Mouse (Mus musculus): Measurements from ENCODE around the gene Btg2. TPM values are rescaled to one million over a fixed set of nuclear protein-coding genes. Genes with fewer than 3 reads are reported as not detected.

Btg2 gene
- polyA plus RNA-seq, 1 experiment from 2014 or later: 27.2 TPM

- peaks cover 14% of the 10 kb centered on the region; the same call in 1 of the 2 replicates for H3K4me1 ChIP-seq (ENCODE audit: control insufficient read depth, insufficient read depth, low read length)
- no peak for ATAC-seq
- 88% methylated on average over 8 of the region's 8 CpGs for WGBS
- H3K27ac ChIP-seq (ENCODE audit: low read length): no peak overlapping the region
- no peaks in the 10 kb centered on the region for H3K36me3 ChIP-seq (ENCODE audit: control insufficient read depth, insufficient read depth, low read length)
- H3K4me2 ChIP-seq (ENCODE audit: low read length): no peak overlapping the region
- no peak overlapping the region for H3K4me3 ChIP-seq (ENCODE audit: low read depth, low read length)
- H3K9ac ChIP-seq (ENCODE audit: low read depth, low read length): no peak overlapping the region
- H3K9me3 ChIP-seq (replicated peaks; ENCODE audit: control insufficient read depth, low read length, poor library complexity, severe bottlenecking): no peaks in the 10 kb centered on the region
- H3K27me3 ChIP-seq (ENCODE audit: control insufficient read depth, insufficient read depth, low read depth, low read length): no peaks in the 10 kb centered on the region; the same call in 1 of the 2 replicates
Observed at GRCm38 (mm10) chr1:134083676-134084075, 4.8 kb upstream of the Btg2 start.

- WGBS: 50% methylated on average over 11 of the region's 11 CpGs
- Histone ChIP-seq H3K27me3 (ENCODE audit: control insufficient read depth, insufficient read depth, low read depth, low read length) (no peaks in the 10 kb centered on the region; the same call in 1 of the 2 replicates), H3K27ac (ENCODE audit: low read length) (no peak overlapping the region), H3K9ac (ENCODE audit: low read depth, low read length) (no peak overlapping the region), H3K36me3 (ENCODE audit: control insufficient read depth, insufficient read depth, low read length) (no peaks in the 10 kb centered on the region), H3K9me3 (replicated peaks; ENCODE audit: control insufficient read depth, low read length, poor library complexity, severe bottlenecking) (no peaks in the 10 kb centered on the region), H3K4me3 (ENCODE audit: low read depth, low read length) (no peak overlapping the region), H3K4me2 (ENCODE audit: low read length) (no peak overlapping the region), H3K4me1 (ENCODE audit: control insufficient read depth, insufficient read depth, low read length) (peaks cover 18% of the 10 kb centered on the region; the same call in 1 of the 2 replicates)
- no peak for ATAC-seq
Observed at GRCm38 (mm10) chr1:134082987-134083516, 4.1 kb upstream of the Btg2 start.

- no peak overlapping the region for H3K4me2 ChIP-seq (ENCODE audit: low read length)
- 91% methylated on average over 5 of the region's 5 CpGs for WGBS
Observed at GRCm38 (mm10) chr1:134080881-134081450, 2.0 kb upstream of the Btg2 start.

DNA sequence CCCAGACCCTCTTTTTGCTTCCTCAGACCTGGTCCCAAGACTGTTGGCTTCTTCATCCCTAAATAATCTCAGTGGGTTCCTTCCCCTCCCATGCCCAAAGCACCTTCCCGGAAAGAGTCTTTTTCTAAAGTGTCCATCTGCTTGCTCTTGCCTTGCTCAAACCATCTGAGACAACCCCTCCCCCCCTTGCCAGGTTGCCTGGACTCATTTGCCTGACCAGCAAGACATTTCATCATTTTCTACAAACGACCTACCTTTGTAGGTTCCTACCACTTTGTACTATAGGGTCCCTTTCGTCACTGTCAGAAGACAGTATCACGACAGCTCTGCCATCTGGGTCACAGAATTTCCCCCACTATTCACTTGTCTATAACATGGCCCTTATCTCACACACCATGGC lies 1.5 kb upstream of the Btg2 start:
- H3K9ac ChIP-seq (ENCODE audit: low read depth, low read length): no peak overlapping the region
- H3K27ac ChIP-seq (ENCODE audit: low read length): no peak overlapping the region
- no peak overlapping the region for H3K4me2 ChIP-seq (ENCODE audit: low read length)
- WGBS: 84% methylated on average over 4 of the region's 4 CpGs
- ATAC-seq: no peak
- peaks cover 24% of the 10 kb centered on the region for H3K4me1 ChIP-seq (ENCODE audit: control insufficient read depth, insufficient read depth, low read length)
- H3K4me3 ChIP-seq (ENCODE audit: low read depth, low read length): no peak overlapping the region
- H3K36me3 ChIP-seq (ENCODE audit: control insufficient read depth, insufficient read depth, low read length): no peaks in the 10 kb centered on the region
- H3K9me3 ChIP-seq (replicated peaks; ENCODE audit: control insufficient read depth, low read length, poor library complexity, severe bottlenecking): no peaks in the 10 kb centered on the region
- H3K27me3 ChIP-seq (ENCODE audit: control insufficient read depth, insufficient read depth, low read depth, low read length): no peaks in the 10 kb centered on the region

More at GRCm38 (mm10) chr1:134080881-134081450, 2.0 kb upstream of the Btg2 start:
- H3K9ac ChIP-seq (ENCODE audit: low read depth, low read length): no peak overlapping the region
- no peaks in the 10 kb centered on the region for H3K36me3 ChIP-seq (ENCODE audit: control insufficient read depth, insufficient read depth, low read length)
- H3K4me3 ChIP-seq (ENCODE audit: low read depth, low read length): no peak overlapping the region
- no peaks in the 10 kb centered on the region for H3K9me3 ChIP-seq (replicated peaks; ENCODE audit: control insufficient read depth, low read length, poor library complexity, severe bottlenecking)
- no peaks in the 10 kb centered on the region for H3K27me3 ChIP-seq (ENCODE audit: control insufficient read depth, insufficient read depth, low read depth, low read length)
- no peak for ATAC-seq
- peaks cover 22% of the 10 kb centered on the region for H3K4me1 ChIP-seq (ENCODE audit: control insufficient read depth, insufficient read depth, low read length)
- H3K27ac ChIP-seq (ENCODE audit: low read length): no peak overlapping the region

- peak; percentile 6; the same call in 1 of the 2 replicates for ATAC-seq
- H3K4me1 ChIP-seq (ENCODE audit: control insufficient read depth, insufficient read depth, low read length): peaks cover 24% of the 10 kb centered on the region
Observed at GRCm38 (mm10) chr1:134079477-134080163, 700 bp upstream of the Btg2 start.

GRCm38 (mm10) chr1:134078061-134078795 lies 692 bp downstream of the Btg2 start:
- Histone ChIP-seq H3K27ac (ENCODE audit: low read length) (peak overlapping the region; percentile 62), H3K4me3 (ENCODE audit: low read depth, low read length) (peak overlapping the region; percentile 54), H3K4me2 (ENCODE audit: low read length) (peak overlapping the region; percentile 76), H3K4me1 (ENCODE audit: control insufficient read depth, insufficient read depth, low read length) (peaks cover 25% of the 10 kb centered on the region), H3K9me3 (replicated peaks; ENCODE audit: control insufficient read depth, low read length, poor library complexity, severe bottlenecking) (no peaks in the 10 kb centered on the region), H3K27me3 (ENCODE audit: control insufficient read depth, insufficient read depth, low read depth, low read length) (no peaks in the 10 kb centered on the region), H3K9ac (ENCODE audit: low read depth, low read length) (peak overlapping the region; percentile 78), H3K36me3 (ENCODE audit: control insufficient read depth, insufficient read depth, low read length) (no peaks in the 10 kb centered on the region)
- ATAC-seq: no peak; the same call in 1 of the 2 replicates
- WGBS: 4% methylated on average over 19 of the region's 19 CpGs

More at GRCm38 (mm10) chr1:134079477-134080163, 700 bp upstream of the Btg2 start:
- H3K27me3 ChIP-seq (ENCODE audit: control insufficient read depth, insufficient read depth, low read depth, low read length): no peaks in the 10 kb centered on the region
- peak overlapping the region; percentile 79 for H3K27ac ChIP-seq (ENCODE audit: low read length)
- 5% methylated on average over 9 of the region's 9 CpGs for WGBS
- peak overlapping the region; percentile 54 for H3K4me3 ChIP-seq (ENCODE audit: low read depth, low read length)
- H3K36me3 ChIP-seq (ENCODE audit: control insufficient read depth, insufficient read depth, low read length): no peaks in the 10 kb centered on the region
- peak overlapping the region; percentile 76 for H3K4me2 ChIP-seq (ENCODE audit: low read length)
- no peaks in the 10 kb centered on the region for H3K9me3 ChIP-seq (replicated peaks; ENCODE audit: control insufficient read depth, low read length, poor library complexity, severe bottlenecking)
- H3K9ac ChIP-seq (ENCODE audit: low read depth, low read length): peak overlapping the region; percentile 78

- Histone ChIP-seq H3K36me3 (ENCODE audit: control insufficient read depth, insufficient read depth, low read length) (no peaks in the 10 kb centered on the region), H3K4me3 (ENCODE audit: low read depth, low read length) (peak overlapping the region; percentile 54), H3K4me2 (ENCODE audit: low read length) (peak overlapping the region; percentile 76), H3K9ac (ENCODE audit: low read depth, low read length) (peak overlapping the region; percentile 78), H3K4me1 (ENCODE audit: control insufficient read depth, insufficient read depth, low read length) (peaks cover 26% of the 10 kb centered on the region), H3K9me3 (replicated peaks; ENCODE audit: control insufficient read depth, low read length, poor library complexity, severe bottlenecking) (no peaks in the 10 kb centered on the region), H3K27ac (ENCODE audit: low read length) (peak overlapping the region; percentile 58), H3K27me3 (ENCODE audit: control insufficient read depth, insufficient read depth, low read depth, low read length) (no peaks in the 10 kb centered on the region)
- no peak for ATAC-seq
- 14% methylated on average over 14 of the region's 14 CpGs for WGBS
Observed at GRCm38 (mm10) chr1:134077389-134078060, 1.4 kb downstream of the Btg2 start.

GRCm38 (mm10) chr1:134076789-134077188 lies 2.1 kb downstream of the Btg2 start:
- Histone ChIP-seq H3K4me3 (ENCODE audit: low read depth, low read length) (peak overlapping the region; percentile 54), H3K36me3 (ENCODE audit: control insufficient read depth, insufficient read depth, low read length) (no peaks in the 10 kb centered on the region), H3K4me2 (ENCODE audit: low read length) (peak overlapping the region; percentile 76), H3K27ac (ENCODE audit: low read length) (peak overlapping the region; percentile 23; the same call in 1 of the 2 replicates), H3K9me3 (replicated peaks; ENCODE audit: control insufficient read depth, low read length, poor library complexity, severe bottlenecking) (no peaks in the 10 kb centered on the region), H3K9ac (ENCODE audit: low read depth, low read length) (peak overlapping the region; percentile 52), H3K4me1 (ENCODE audit: control insufficient read depth, insufficient read depth, low read length) (peaks cover 26% of the 10 kb centered on the region), H3K27me3 (ENCODE audit: control insufficient read depth, insufficient read depth, low read depth, low read length) (no peaks in the 10 kb centered on the region)
- ATAC-seq: no peak
- WGBS: 3% methylated on average over 2 of the region's 2 CpGs
